Mouse (Mus musculus): ENCODE measurements at regions not wholly inside any gene's neighbourhood (a gene's known extent, or its start where the extent isn't known, plus 50 kb on each side); places are given as distances from the start of the nearest gene placed in this dataset.

DNA sequence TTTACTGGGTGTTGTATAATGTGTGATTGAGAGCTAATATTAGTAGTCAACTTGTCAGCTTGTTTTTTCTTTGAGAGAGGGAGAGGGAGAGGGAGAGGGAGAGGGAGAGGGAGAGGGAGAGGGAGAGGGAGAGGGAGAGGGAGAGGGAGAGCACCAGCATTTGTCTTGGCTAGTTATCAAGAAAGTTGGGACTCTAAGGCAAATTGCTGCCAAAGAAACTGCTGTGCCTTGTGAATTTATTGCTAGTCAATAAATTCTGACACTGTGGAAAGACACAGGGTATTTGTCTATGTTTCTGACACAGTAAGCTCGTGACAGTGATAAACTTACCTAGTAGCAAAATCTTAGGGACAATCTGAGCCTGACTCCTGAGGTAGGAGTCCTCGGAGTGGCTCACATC, 61.2 kb upstream of the Gm10260 start:
- Histone ChIP-seq H3K36me3 (no peaks in the 10 kb centered on the region), H3K4me1 (peaks cover 25% of the 10 kb centered on the region), H3K9me3 (no peaks in the 10 kb centered on the region), H3K27ac (no peak overlapping the region), H3K27me3 (no peaks in the 10 kb centered on the region), H3K9ac (no peak overlapping the region), H3K4me3 (no peak overlapping the region), H3K4me2 (no peak overlapping the region)
- no peak for ATAC-seq (ENCODE audit: insufficient number of reproducible peaks, low FRiP score, low TSS enrichment, low read depth)
- WGBS, result 21% methylated on average over 2 of the region's 2 CpGs

DNA sequence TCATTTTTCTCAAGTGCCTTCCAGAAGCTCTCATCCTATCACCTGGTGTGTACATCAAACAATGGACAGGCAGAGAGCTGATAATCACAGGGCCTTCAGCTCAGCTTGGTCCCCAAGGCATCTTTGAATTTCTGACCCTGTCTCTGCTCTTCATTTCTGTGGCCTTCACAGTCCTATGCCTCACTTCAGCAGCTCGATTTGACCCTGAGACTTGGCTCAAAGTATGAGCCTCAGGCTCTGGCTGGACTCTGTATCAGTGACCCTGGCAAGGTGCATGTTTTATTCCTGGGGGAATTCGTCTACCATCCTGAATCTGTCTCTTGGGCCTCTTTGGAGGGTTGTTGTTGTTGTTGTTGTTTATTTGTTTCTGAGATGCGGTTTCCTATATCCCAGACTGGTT, 60.6 kb upstream of the Gm10260 start:
- ATAC-seq (ENCODE audit: insufficient number of reproducible peaks, low FRiP score, low TSS enrichment, low read depth), result no peak
- peaks cover 20% of the 10 kb centered on the region for H3K4me1 ChIP-seq
- H3K36me3 ChIP-seq, result no peaks in the 10 kb centered on the region
- no peaks in the 10 kb centered on the region for H3K9me3 ChIP-seq
- H3K4me2 ChIP-seq, result no peak overlapping the region
- 71% methylated on average over 3 of the region's 3 CpGs for WGBS
- no peak overlapping the region for H3K4me3 ChIP-seq
- H3K27ac ChIP-seq, result no peak overlapping the region
- no peak overlapping the region for H3K9ac ChIP-seq
- H3K27me3 ChIP-seq, result no peaks in the 10 kb centered on the region

DNA sequence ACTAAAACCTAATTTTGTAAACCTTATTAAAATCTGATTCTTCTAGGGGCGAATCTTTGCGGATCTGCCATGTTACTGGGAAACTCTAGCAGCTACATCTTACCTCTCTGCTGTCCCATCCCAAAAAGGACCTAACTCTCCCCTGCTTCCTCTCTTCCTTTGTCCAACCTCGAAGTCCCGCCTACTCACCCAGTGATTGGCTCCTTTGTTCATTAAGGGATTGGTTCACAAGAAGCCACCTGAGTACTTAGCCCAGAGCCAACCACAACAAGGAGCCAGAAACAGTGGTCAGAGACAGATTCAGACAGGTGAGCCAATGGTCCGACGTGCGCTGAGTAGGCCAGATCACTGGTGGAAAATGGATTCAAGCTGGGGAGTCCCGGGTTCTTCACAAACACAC, 60.0 kb upstream of the Gm10260 start:
- Histone ChIP-seq H3K27ac (no peak overlapping the region), H3K36me3 (no peaks in the 10 kb centered on the region), H3K9me3 (no peaks in the 10 kb centered on the region), H3K4me3 (no peak overlapping the region), H3K4me2 (no peak overlapping the region), H3K27me3 (no peaks in the 10 kb centered on the region), H3K4me1 (peaks cover 14% of the 10 kb centered on the region), H3K9ac (no peak overlapping the region)
- 98% methylated on average over 8 of the region's 8 CpGs for WGBS
- no peak for ATAC-seq (ENCODE audit: insufficient number of reproducible peaks, low FRiP score, low TSS enrichment, low read depth)

DNA sequence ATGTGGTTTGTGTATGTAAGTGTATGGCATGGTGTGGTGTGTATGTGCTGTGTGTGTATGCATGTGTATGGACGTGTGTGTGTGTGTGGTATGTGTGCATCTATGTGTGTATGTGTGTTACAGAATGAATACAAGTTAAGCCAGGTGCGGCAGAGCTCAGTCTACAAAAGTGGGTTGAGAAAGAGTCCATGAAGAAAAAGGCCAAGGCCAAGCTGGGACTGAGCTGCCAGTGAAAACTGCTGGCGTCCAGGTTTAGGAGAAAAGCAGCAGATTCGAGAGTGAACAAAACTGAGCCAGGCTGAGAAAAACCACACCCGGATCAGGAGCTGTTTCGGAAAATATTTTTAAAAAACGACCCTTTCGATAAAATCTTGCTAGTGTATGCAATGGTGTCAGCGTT, 58.6 kb upstream of the Gm10260 start:
- ATAC-seq (ENCODE audit: insufficient number of reproducible peaks, low FRiP score, low TSS enrichment, low read depth), result no peak
- H3K36me3 ChIP-seq, result no peaks in the 10 kb centered on the region
- H3K9ac ChIP-seq, result no peak overlapping the region
- H3K4me1 ChIP-seq, result peaks cover 8% of the 10 kb centered on the region
- no peaks in the 10 kb centered on the region for H3K27me3 ChIP-seq
- no peak overlapping the region for H3K27ac ChIP-seq
- H3K4me2 ChIP-seq, result no peak overlapping the region
- H3K4me3 ChIP-seq, result no peak overlapping the region
- H3K9me3 ChIP-seq, result no peaks in the 10 kb centered on the region
- WGBS, result 84% methylated on average over 9 of the region's 9 CpGs

DNA sequence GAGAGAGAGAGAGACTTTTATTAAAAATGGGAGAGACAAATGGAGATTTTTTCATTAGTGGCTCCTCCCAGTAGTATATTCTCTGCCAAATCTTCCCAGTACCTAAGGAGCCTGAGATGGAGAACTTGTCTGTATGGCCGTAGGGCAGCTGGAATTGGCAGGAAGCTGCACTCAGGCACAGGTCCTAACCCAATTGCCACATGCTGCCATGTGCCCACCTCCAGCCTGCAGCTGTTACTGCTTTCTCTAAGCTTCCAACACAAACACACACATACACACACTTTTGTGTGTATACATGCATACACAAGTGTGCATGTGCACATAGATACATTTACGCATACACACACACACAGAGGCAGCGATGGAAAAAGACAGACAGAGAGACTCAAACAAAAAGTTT, 56.5 kb upstream of the Gm10260 start:
- ATAC-seq (ENCODE audit: insufficient number of reproducible peaks, low FRiP score, low TSS enrichment, low read depth), result no peak

More for the DNA sequence above, 56.5 kb upstream of the Gm10260 start:
- H3K27me3 ChIP-seq, result no peaks in the 10 kb centered on the region
- WGBS, result 78% methylated on average over 3 of the region's 3 CpGs
- H3K36me3 ChIP-seq, result no peaks in the 10 kb centered on the region
- H3K9ac ChIP-seq, result no peak overlapping the region
- no peak overlapping the region for H3K4me2 ChIP-seq
- H3K27ac ChIP-seq, result no peak overlapping the region
- H3K4me3 ChIP-seq, result no peak overlapping the region
- peaks cover 5% of the 10 kb centered on the region; the same call in 1 of the 2 replicates for H3K4me1 ChIP-seq
- no peaks in the 10 kb centered on the region for H3K9me3 ChIP-seq

All from limb, embryonic 15.5 days (tissue).